Mouse (Mus musculus): ENCODE data around the gene Lefty1.
A peak's percentile ranks its signal among the peaks of the same experiment; 100 is the strongest.
"Not testable (repeated sequence)": the region's sequence is repeated elsewhere in the genome, so short reads cannot be mapped to it uniquely, and the experiment has no call there.

The Lefty1 gene

GRCm38 (mm10) chr1:180922273-180923048 lies 12.4 kb upstream of the Lefty1 start:
- no peak for DNase-seq

GRCm38 (mm10) chr1:180924737-180925136 lies 10.1 kb upstream of the Lefty1 start:
- DNase-seq, result no peak

GRCm38 (mm10) chr1:180926286-180926685 lies 8.5 kb upstream of the Lefty1 start:
- DNase-seq, result no peak

GRCm38 (mm10) chr1:180929599-180929998 lies 5.2 kb upstream of the Lefty1 start:
- no peak for DNase-seq

GRCm38 (mm10) chr1:180931106-180931505 lies 3.7 kb upstream of the Lefty1 start:
- DNase-seq, result no peak

- DNase-seq, result no peak
Observed at GRCm38 (mm10) chr1:180933659-180934058, 1.2 kb upstream of the Lefty1 start.

- DNase-seq, result not testable (repeated sequence)
Observed at GRCm38 (mm10) chr1:180936610-180937398, 2.0 kb downstream of the Lefty1 start.

GRCm38 (mm10) chr1:180937631-180938030 lies 2.8 kb downstream of the Lefty1 start:
- not testable (repeated sequence) for DNase-seq

GRCm38 (mm10) chr1:180938781-180939180 lies 4.0 kb downstream of the Lefty1 start:
- not testable (repeated sequence) for DNase-seq

- DNase-seq, result no peak
Observed at GRCm38 (mm10) chr1:180940776-180941460, 6.1 kb downstream of the Lefty1 start.

- DNase-seq, result no peak
Observed at GRCm38 (mm10) chr1:180941726-180942125, 6.9 kb downstream of the Lefty1 start.

- DNase-seq, result peak; percentile 40
Observed at GRCm38 (mm10) chr1:180942166-180943031, 7.6 kb downstream of the Lefty1 start, which contains the start of gene Tmem63a. TSS of gene Tmem63a (plus strand) at chr1:180942344.

GRCm38 (mm10) chr1:180943032-180943644 lies 8.3 kb downstream of the Lefty1 start:
- DNase-seq, result no peak

GRCm38 (mm10) chr1:180943896-180944295 lies 9.1 kb downstream of the Lefty1 start:
- DNase-seq, result no peak

- DNase-seq, result no peak
Observed at GRCm38 (mm10) chr1:180944553-180944952, 9.7 kb downstream of the Lefty1 start.

GRCm38 (mm10) chr1:180945001-180945980 lies 10.5 kb downstream of the Lefty1 start:
- no peak for DNase-seq

- DNase-seq, result no peak
Observed at GRCm38 (mm10) chr1:180946448-180946847, 11.6 kb downstream of the Lefty1 start.

GRCm38 (mm10) chr1:180952085-180952746 lies 17.4 kb downstream of the Lefty1 start:
- no peak for DNase-seq

- DNase-seq, result no peak
Observed at GRCm38 (mm10) chr1:180952808-180953207, 18.0 kb downstream of the Lefty1 start.

GRCm38 (mm10) chr1:180956401-180956800 lies 21.6 kb downstream of the Lefty1 start:
- no peak for DNase-seq

All from right cerebral cortex, postnatal 14 days (tissue).